Mouse (Mus musculus): ENCODE results near the gene Ablim1.

DNA sequence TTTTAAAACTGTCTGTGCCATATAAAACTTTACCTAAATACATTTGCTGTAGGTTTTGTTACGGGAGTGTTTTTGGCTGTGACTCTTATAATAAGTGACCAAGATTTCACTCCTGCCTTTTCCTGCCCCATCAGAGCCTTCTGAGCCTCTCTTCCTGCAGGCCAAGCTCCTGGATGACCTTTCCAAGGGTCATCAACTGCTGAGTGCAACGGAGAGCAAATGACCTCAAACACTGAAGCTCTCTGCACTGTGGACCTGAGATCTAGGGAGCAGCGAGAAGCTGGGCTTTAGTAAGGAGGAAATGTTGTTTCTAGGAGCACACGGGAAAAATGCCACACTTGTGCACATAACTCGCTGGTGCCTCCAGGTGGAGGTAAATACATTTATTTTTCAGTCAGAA is 199.0 kb downstream of the Ablim1 start:
- TF ChIP-seq CTCF (IDR thresholded peaks at IDR 0.05; ENCODE audit: low read depth) (peak; percentile 47), EP300 (optimal IDR thresholded peaks at IDR 0.05) (no peak)

Measured in stomach, postnatal 0 days (tissue).